Mouse (Mus musculus): ENCODE data around the gene Pde4a.

GRCm38 (mm10) chr9:21223906-21224305, 58.4 kb downstream of the Pde4a start:
- no peak for TF ChIP-seq CTCF (conservative IDR thresholded peaks at IDR 0.05; ENCODE audit: insufficient read depth, insufficient read length, low read depth, low read length)
- no peak for TF ChIP-seq POLR2A (IDR thresholded peaks at IDR 0.05; ENCODE audit: low read depth, low read length)

All from kidney, adult 2 months (tissue).